Mouse (Mus musculus) hindbrain, postnatal 0 days (tissue): ENCODE data around the gene Lsm2. TPM values are rescaled to one million over a fixed set of nuclear protein-coding genes. Genes with fewer than 3 reads are reported as not detected.
"Not testable (repeated sequence)": the region's sequence is repeated elsewhere in the genome, so short reads cannot be mapped to it uniquely, and the experiment has no call there.

Source experiments
- ATAC-seq: fragments of 200-750 bp; cut with Nextera tagmentation; 2 replicates; pipeline ENCODE4 v1.8.0; 2017; ENCODE audit warnings: mild to moderate bottlenecking, moderate TSS enrichment, moderate library complexity
- DNase-seq: peaks from one replicate; pipeline ENCODE4 v3.0.0-alpha.2; 2015; ENCODE audit warnings: low spot score
- H3K27ac ChIP-seq: fragments of 300-500 bp; sonication (generic); 2 replicates; pipeline ENCODE4 v1.5.1; 2014; ENCODE audit warnings: mild to moderate bottlenecking
- H3K27me3 ChIP-seq: fragments of 300-500 bp; sonication (generic); 2 replicates; pipeline ENCODE4 v1.6.1; 2014; ENCODE audit warnings: low read length, mixed read lengths; ENCODE audit not compliant: insufficient read depth
- H3K36me3 ChIP-seq: fragments of 300-500 bp; sonication (generic); 2 replicates; pipeline ENCODE4 v1.6.1; 2014; ENCODE audit warnings: low read length, mixed read lengths; ENCODE audit not compliant: insufficient read depth
- H3K4me1 ChIP-seq: fragments of 300-500 bp; sonication (generic); 2 replicates; pipeline ENCODE4 v1.6.1; 2014; ENCODE audit warnings: antibody characterized with exemption, low read length, mixed read lengths; ENCODE audit not compliant: insufficient read depth
- H3K4me2 ChIP-seq: fragments of 300-500 bp; sonication (generic); 2 replicates; pipeline ENCODE4 v1.6.1; 2014; ENCODE audit warnings: low read depth, mild to moderate bottlenecking, low read length, moderate library complexity, mixed read lengths
- H3K4me3 ChIP-seq: fragments of 300-500 bp; sonication (generic); 2 replicates; pipeline ENCODE4 v1.5.1; 2014; ENCODE audit warnings: low read length
- H3K9ac ChIP-seq: fragments of 300-500 bp; sonication (generic); replicated peaks from 2 replicates; pipeline ENCODE4 v1.6.1; 2014; ENCODE audit warnings: mild to moderate bottlenecking, low read length, moderate library complexity, mixed read lengths
- H3K9me3 ChIP-seq: fragments of 300-500 bp; sonication (generic); 2 replicates; pipeline ENCODE4 v1.6.1; 2016; ENCODE audit warnings: low read length, mixed read lengths
- CTCF ChIP-seq: IDR thresholded peaks from 2 replicates; pipeline ENCODE4 v1.5.1; 2016; ENCODE audit warnings: antibody characterized with exemption, control low read depth, low read depth
- WGBS: fragments of 180-500 bp; shearing (Covaris S2); extraction: QIAGEN DNeasy Blood & Tissue Kit; methylation state at CpG from one replicate; pipeline ENCODE4 v1.1.7; 2014; 5-methylcytosine and 5-hydroxymethylcytosine counted together
- polyA plus RNA-seq: library from polyadenylated mRNA; unstranded; fragments of >200 nt; fragmentation: Nextera tagmentation; extraction: Ambion mirVana; gene quantifications from 2 replicates; pipeline ENCODE4 v1.2.1, GENCODE M21; 2015
- total RNA-seq: library from RNA; depleted of rRNA; stranded (reverse); fragments of >200 nt; gene quantifications from 2 replicates; pipeline ENCODE4 v1.2.3, GENCODE M21; 2014

The Lsm2 gene
- total and polyA plus RNA-seq, 2 experiments from 2014 or later = 35.5 to 106 TPM

- 94% methylated on average over 10 of the region's 10 CpGs for WGBS
- Histone ChIP-seq H3K27me3 (no peaks in the 10 kb centered on the region), H3K9me3 (no peaks in the 10 kb centered on the region), H3K4me1 (peaks cover 6% of the 10 kb centered on the region), H3K27ac (no peak overlapping the region), H3K4me2 (no peak overlapping the region), H3K9ac (no peak overlapping the region), H3K4me3 (no peak overlapping the region), H3K36me3 (peaks cover 22% of the 10 kb centered on the region)
- no peak for TF ChIP-seq CTCF
- DNase-seq (no peak), ATAC-seq (no peak)
These were observed 23.5 kb downstream of the Lsm2 start for GRCm38 (mm10) chr17:35005158-35005557.

DNA sequence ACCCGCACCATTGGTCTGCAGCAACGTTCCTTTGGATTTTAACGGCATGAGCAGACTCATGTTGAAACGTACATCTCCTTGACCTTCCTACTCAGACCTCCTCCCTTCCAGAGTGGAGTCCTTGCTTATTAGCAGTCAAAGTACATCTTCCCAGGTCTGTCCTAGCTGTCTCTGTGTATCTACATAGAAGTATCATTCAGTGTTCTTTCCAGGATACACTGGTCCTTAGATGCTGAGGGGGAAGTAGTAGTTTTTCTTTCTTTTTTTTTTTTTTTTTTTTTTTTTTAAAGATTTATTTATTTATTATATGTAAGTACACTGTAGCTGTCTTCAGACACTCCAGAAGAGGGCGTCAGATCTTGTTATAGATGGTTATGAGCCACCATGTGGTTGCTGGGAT, 24.2 kb downstream of the Lsm2 start:
- H3K9me3 ChIP-seq, H3K9ac ChIP-seq, ATAC-seq, H3K4me2 ChIP-seq, H3K4me3 ChIP-seq, H3K4me1 ChIP-seq, H3K27ac ChIP-seq, H3K27me3 ChIP-seq, DNase-seq: not testable (repeated sequence)
- WGBS = 97% methylated on average over 4 of the region's 5 CpGs
- peaks cover 30% of the 10 kb centered on the region for H3K36me3 ChIP-seq

GRCm38 (mm10) chr17:35007387-35007991, 25.8 kb downstream of the Lsm2 start:
- DNase-seq = no peak
- Histone ChIP-seq H3K9ac (no peak overlapping the region), H3K4me3 (no peak overlapping the region), H3K36me3 (peaks cover 45% of the 10 kb centered on the region), H3K27ac (no peak overlapping the region), H3K27me3 (no peaks in the 10 kb centered on the region), H3K4me1 (peaks cover 2% of the 10 kb centered on the region), H3K9me3 (no peaks in the 10 kb centered on the region), H3K4me2 (no peak overlapping the region)
- no peak for TF ChIP-seq CTCF
- no peak for ATAC-seq
- 96% methylated on average over 7 of the region's 7 CpGs for WGBS

DNA sequence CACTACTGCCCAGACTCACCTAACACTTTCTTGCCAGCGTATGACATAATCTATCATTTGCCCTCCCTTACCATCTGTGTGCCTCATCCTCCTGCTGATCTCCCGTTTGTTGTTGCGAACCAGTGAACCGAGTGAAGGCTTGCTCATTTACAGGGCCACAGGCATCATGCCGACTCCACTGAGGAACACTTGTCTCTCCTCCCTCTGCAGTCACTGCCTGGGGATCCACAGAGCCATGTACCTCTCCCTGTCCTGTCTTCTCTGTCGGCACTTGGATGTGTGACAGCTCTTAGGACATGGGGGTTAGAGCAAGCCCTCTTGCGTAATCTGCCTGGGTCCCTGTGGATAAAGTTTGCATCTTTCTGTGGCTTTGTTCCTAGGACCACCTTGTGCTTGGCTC, 27.9 kb downstream of the Lsm2 start:
- 71% methylated on average over 7 of the region's 7 CpGs for WGBS
- no peaks in the 10 kb centered on the region for H3K4me1 ChIP-seq
- H3K9me3 ChIP-seq = no peaks in the 10 kb centered on the region
- H3K4me3 ChIP-seq = no peak overlapping the region
- DNase-seq = peak; percentile 13
- H3K27ac ChIP-seq = no peak overlapping the region
- no peak overlapping the region for H3K4me2 ChIP-seq
- H3K27me3 ChIP-seq = no peaks in the 10 kb centered on the region
- TF ChIP-seq CTCF = no peak
- no peak for ATAC-seq
- H3K36me3 ChIP-seq = peaks cover 62% of the 10 kb centered on the region
- H3K9ac ChIP-seq = no peak overlapping the region

GRCm38 (mm10) chr17:35011440-35011839, 29.8 kb downstream of the Lsm2 start:
- Histone ChIP-seq H3K27me3 (no peaks in the 10 kb centered on the region), H3K4me1 (no peaks in the 10 kb centered on the region), H3K9ac (no peak overlapping the region), H3K4me2 (no peak overlapping the region), H3K36me3 (peaks cover 64% of the 10 kb centered on the region), H3K4me3 (no peak overlapping the region), H3K27ac (no peak overlapping the region), H3K9me3 (no peaks in the 10 kb centered on the region)
- ATAC-seq (no peak), DNase-seq (no peak)
- WGBS = 95% methylated on average over 8 of the region's 8 CpGs
- TF ChIP-seq CTCF = no peak

DNA sequence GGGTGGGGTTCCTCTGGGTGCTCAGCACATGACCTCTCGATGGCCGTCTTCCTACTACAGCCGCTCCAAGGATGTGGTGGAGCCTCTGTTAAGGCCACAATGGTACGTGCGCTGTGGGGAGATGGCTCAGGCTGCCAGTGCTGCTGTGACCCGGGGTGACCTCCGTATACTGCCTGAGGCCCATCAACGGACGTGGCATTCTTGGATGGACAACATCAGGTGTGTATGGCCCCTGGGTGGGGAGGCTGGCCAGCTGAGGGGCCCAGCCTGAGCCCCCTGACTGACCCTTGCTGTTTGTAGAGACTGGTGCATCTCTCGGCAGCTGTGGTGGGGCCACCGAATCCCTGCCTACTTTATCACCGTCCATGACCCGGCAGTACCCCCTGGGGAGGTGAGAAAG, 30.8 kb downstream of the Lsm2 start:
- H3K9ac ChIP-seq = no peak overlapping the region
- peaks cover 64% of the 10 kb centered on the region for H3K36me3 ChIP-seq
- WGBS = 84% methylated on average over 13 of the region's 13 CpGs
- no peak overlapping the region for H3K27ac ChIP-seq
- ATAC-seq = no peak
- no peaks in the 10 kb centered on the region for H3K9me3 ChIP-seq
- no peaks in the 10 kb centered on the region for H3K27me3 ChIP-seq
- no peaks in the 10 kb centered on the region for H3K4me1 ChIP-seq
- H3K4me3 ChIP-seq = no peak overlapping the region
- H3K4me2 ChIP-seq = no peak overlapping the region
- no peak for DNase-seq
- no peak for TF ChIP-seq CTCF

GRCm38 (mm10) chr17:35013221-35013620, 31.6 kb downstream of the Lsm2 start:
- no peak for ATAC-seq
- no peak overlapping the region for H3K27ac ChIP-seq
- no peaks in the 10 kb centered on the region for H3K27me3 ChIP-seq
- WGBS = 83% methylated on average over 6 of the region's 6 CpGs
- H3K9me3 ChIP-seq = no peaks in the 10 kb centered on the region
- no peak overlapping the region for H3K4me2 ChIP-seq
- no peaks in the 10 kb centered on the region for H3K4me1 ChIP-seq
- H3K4me3 ChIP-seq = no peak overlapping the region
- TF ChIP-seq CTCF = no peak
- peaks cover 62% of the 10 kb centered on the region for H3K36me3 ChIP-seq
- no peak overlapping the region for H3K9ac ChIP-seq
- no peak for DNase-seq
